Mouse (Mus musculus) hindbrain, embryonic 12.5 days (tissue): ENCODE data around the gene Cd27. TPM values are rescaled to one million over a fixed set of nuclear protein-coding genes. Genes with fewer than 3 reads are reported as not detected.
"Not testable (repeated sequence)": the region's sequence is repeated elsewhere in the genome, so short reads cannot be mapped to it uniquely, and the experiment has no call there.

Experiments
- ATAC-seq: fragments of 200-750 bp; cut with Nextera tagmentation; 2 replicates; pipeline ENCODE4 v1.8.0; 2017; ENCODE audit warnings: moderate TSS enrichment; ENCODE audit not compliant: low FRiP score
- H3K27ac ChIP-seq: fragments of 300-500 bp; sonication (generic); 2 replicates; pipeline ENCODE4 v1.5.1; 2016; ENCODE audit warnings: mild to moderate bottlenecking
- H3K27me3 ChIP-seq: fragments of 300-500 bp; sonication (generic); 2 replicates; pipeline ENCODE4 v1.6.1; 2016; ENCODE audit warnings: mild to moderate bottlenecking
- H3K36me3 ChIP-seq: fragments of 300-500 bp; sonication (generic); 2 replicates; pipeline ENCODE4 v1.6.1; 2016; ENCODE audit warnings: mild to moderate bottlenecking
- H3K4me1 ChIP-seq: fragments of 300-500 bp; sonication (generic); 2 replicates; pipeline ENCODE4 v1.6.1; 2016
- H3K4me2 ChIP-seq: fragments of 300-500 bp; sonication (generic); replicated peaks from 2 replicates; pipeline ENCODE4 v1.6.1; 2016; ENCODE audit warnings: mild to moderate bottlenecking
- H3K4me3 ChIP-seq: fragments of 300-500 bp; sonication (generic); 2 replicates; pipeline ENCODE4 v1.5.1; 2016; ENCODE audit warnings: mild to moderate bottlenecking
- H3K9ac ChIP-seq: fragments of 300-500 bp; sonication (generic); 2 replicates; pipeline ENCODE4 v1.6.1; 2016; ENCODE audit warnings: mild to moderate bottlenecking, moderate library complexity
- H3K9me3 ChIP-seq: fragments of 300-500 bp; sonication (generic); replicated peaks from 2 replicates; pipeline ENCODE4 v1.6.1; 2016; ENCODE audit warnings: mild to moderate bottlenecking
- WGBS: fragments of 180-500 bp; shearing (Covaris S2); methylation state at CpG from one replicate; pipeline ENCODE4 v1.1.7; 2016; 5-methylcytosine and 5-hydroxymethylcytosine counted together
- polyA plus RNA-seq: library from polyadenylated mRNA; unstranded; fragments of >200 nt; fragmentation: Nextera tagmentation; extraction: Ambion mirVana; gene quantifications from 2 replicates; pipeline ENCODE4 v1.2.1, GENCODE M21; 2016

The Cd27 gene
- polyA plus RNA-seq = 1.6 and 1.9 TPM in 2 replicates

GRCm38 (mm10) chr6:125236782-125237181 lies at the start of gene Cd27:
TSS of gene Cd27 (minus strand) at chr6:125237010.
- H3K27me3 ChIP-seq = no peaks in the 10 kb centered on the region
- no peaks in the 10 kb centered on the region for H3K9me3 ChIP-seq
- no peak within 1 kb of the TSS for H3K4me2 ChIP-seq
- ATAC-seq = no peak
- H3K27ac ChIP-seq = no peak within 1 kb of the TSS
- H3K4me3 ChIP-seq = no peak within 1 kb of the TSS
- H3K36me3 ChIP-seq = no peaks in the 10 kb centered on the region
- no peak within 1 kb of the TSS for H3K9ac ChIP-seq
- 29% methylated on average over 6 of the region's 6 CpGs for WGBS
- peaks cover 4% of the 10 kb centered on the region for H3K4me1 ChIP-seq

- H3K4me1 ChIP-seq = no peaks in the 10 kb centered on the region
- no peak within 1 kb of the TSS for H3K27ac ChIP-seq
- no peak within 1 kb of the TSS for H3K4me3 ChIP-seq
- H3K36me3 ChIP-seq = no peaks in the 10 kb centered on the region
- 0 out of 2 replicates have a peak, but pooled peaks cover 5% of the 10 kb centered on the region for H3K27me3 ChIP-seq
- H3K9ac ChIP-seq = no peak within 1 kb of the TSS
- no peaks in the 10 kb centered on the region for H3K9me3 ChIP-seq
- H3K4me2 ChIP-seq = no peak within 1 kb of the TSS
- no peak for ATAC-seq
- WGBS = 96% methylated on average over 22 of the region's 22 CpGs
Measured at GRCm38 (mm10) chr6:125285890-125286289, 49.1 kb upstream of the Cd27 start, which contains the start of gene Tuba3a. TSS of gene Tuba3a (minus strand) at chr6:125286042.

GRCm38 (mm10) chr6:125284751-125285150 lies 47.9 kb upstream of the Cd27 start:
- no peaks in the 10 kb centered on the region for H3K9me3 ChIP-seq
- WGBS = 92% methylated on average over 7 of the region's 7 CpGs
- no peaks in the 10 kb centered on the region for H3K4me1 ChIP-seq
- H3K9ac ChIP-seq = no peak overlapping the region
- no peak for ATAC-seq
- no peak overlapping the region for H3K4me3 ChIP-seq
- no peaks in the 10 kb centered on the region for H3K36me3 ChIP-seq
- no peak overlapping the region for H3K4me2 ChIP-seq
- H3K27me3 ChIP-seq = 0 out of 2 replicates have a peak, but pooled peaks cover 5% of the 10 kb centered on the region
- no peak overlapping the region for H3K27ac ChIP-seq

GRCm38 (mm10) chr6:125284250-125284649 lies 47.4 kb upstream of the Cd27 start:
- Histone ChIP-seq H3K4me2 (no peak overlapping the region), H3K9ac (no peak overlapping the region), H3K4me3 (no peak overlapping the region), H3K36me3 (no peaks in the 10 kb centered on the region), H3K9me3 (no peaks in the 10 kb centered on the region), H3K27me3 (0 out of 2 replicates have a peak, but pooled peaks cover 5% of the 10 kb centered on the region), H3K27ac (no peak overlapping the region), H3K4me1 (no peaks in the 10 kb centered on the region)
- ATAC-seq = no peak
- WGBS = 58% methylated on average over 8 of the region's 8 CpGs

GRCm38 (mm10) chr6:125282721-125283120 lies 45.9 kb upstream of the Cd27 start:
- not testable (repeated sequence) for H3K27me3 ChIP-seq, H3K9me3 ChIP-seq, H3K4me1 ChIP-seq, H3K4me2 ChIP-seq, ATAC-seq, H3K4me3 ChIP-seq, H3K36me3 ChIP-seq, H3K27ac ChIP-seq, H3K9ac ChIP-seq
- 90% methylated on average over 13 of the region's 13 CpGs for WGBS

- WGBS = 65% methylated on average over 8 of the region's 8 CpGs
Measured at GRCm38 (mm10) chr6:125279729-125280128, 42.9 kb upstream of the Cd27 start.

GRCm38 (mm10) chr6:125274841-125275563 lies 38.2 kb upstream of the Cd27 start:
- no peaks in the 10 kb centered on the region for H3K9me3 ChIP-seq
- no peak overlapping the region for H3K27ac ChIP-seq
- H3K4me2 ChIP-seq = no peak overlapping the region
- no peaks in the 10 kb centered on the region for H3K36me3 ChIP-seq
- ATAC-seq = no peak
- WGBS = 63% methylated on average over 15 of the region's 15 CpGs
- H3K4me1 ChIP-seq = peaks cover 4% of the 10 kb centered on the region
- no peak overlapping the region for H3K4me3 ChIP-seq
- H3K9ac ChIP-seq = no peak overlapping the region
- peaks cover 9% of the 10 kb centered on the region; the same call in 1 of the 2 replicates for H3K27me3 ChIP-seq

More at GRCm38 (mm10) chr6:125279729-125280128, 42.9 kb upstream of the Cd27 start:
- H3K4me2 ChIP-seq = no peak overlapping the region
- no peak overlapping the region for H3K4me3 ChIP-seq
- no peaks in the 10 kb centered on the region for H3K9me3 ChIP-seq
- H3K36me3 ChIP-seq = no peaks in the 10 kb centered on the region
- no peaks in the 10 kb centered on the region for H3K27me3 ChIP-seq
- no peaks in the 10 kb centered on the region for H3K4me1 ChIP-seq
- no peak overlapping the region for H3K9ac ChIP-seq
- no peak for ATAC-seq
- H3K27ac ChIP-seq = no peak overlapping the region

GRCm38 (mm10) chr6:125272228-125272785 lies 35.5 kb upstream of the Cd27 start:
- WGBS = 81% methylated on average over 10 of the region's 10 CpGs
- H3K36me3 ChIP-seq = no peaks in the 10 kb centered on the region
- peaks cover 4% of the 10 kb centered on the region for H3K4me1 ChIP-seq
- H3K27me3 ChIP-seq = peaks cover 9% of the 10 kb centered on the region; the same call in 1 of the 2 replicates
- no peak overlapping the region for H3K4me3 ChIP-seq
- H3K27ac ChIP-seq = no peak overlapping the region
- H3K9me3 ChIP-seq = no peaks in the 10 kb centered on the region
- no peak overlapping the region for H3K9ac ChIP-seq
- no peak for ATAC-seq
- H3K4me2 ChIP-seq = no peak overlapping the region

GRCm38 (mm10) chr6:125271455-125272227 lies 34.8 kb upstream of the Cd27 start:
- ATAC-seq = peak; percentile 85
- Histone ChIP-seq H3K9ac (no peak overlapping the region), H3K36me3 (no peaks in the 10 kb centered on the region), H3K4me3 (no peak overlapping the region), H3K9me3 (no peaks in the 10 kb centered on the region), H3K4me1 (peaks cover 4% of the 10 kb centered on the region), H3K4me2 (peak overlapping the region; percentile 38), H3K27me3 (peaks cover 9% of the 10 kb centered on the region; the same call in 1 of the 2 replicates), H3K27ac (no peak overlapping the region)
- WGBS = 21% methylated on average over 17 of the region's 17 CpGs

GRCm38 (mm10) chr6:125268799-125269198 lies 32.0 kb upstream of the Cd27 start:
- Histone ChIP-seq H3K9ac (no peak overlapping the region), H3K36me3 (no peaks in the 10 kb centered on the region), H3K4me3 (no peak overlapping the region), H3K4me2 (no peak overlapping the region), H3K4me1 (peaks cover 4% of the 10 kb centered on the region), H3K27me3 (peaks cover 9% of the 10 kb centered on the region; the same call in 1 of the 2 replicates), H3K9me3 (no peaks in the 10 kb centered on the region), H3K27ac (no peak overlapping the region)
- 49% methylated on average over 6 of the region's 6 CpGs for WGBS
- no peak for ATAC-seq

GRCm38 (mm10) chr6:125267469-125267868 lies 30.7 kb upstream of the Cd27 start:
- H3K36me3 ChIP-seq = no peaks in the 10 kb centered on the region

GRCm38 (mm10) chr6:125266600-125266999 lies 29.8 kb upstream of the Cd27 start:
- not testable (repeated sequence) for H3K9ac ChIP-seq, H3K27me3 ChIP-seq, H3K36me3 ChIP-seq, H3K27ac ChIP-seq, H3K4me2 ChIP-seq, H3K4me1 ChIP-seq, H3K4me3 ChIP-seq, H3K9me3 ChIP-seq, ATAC-seq
- WGBS = 76% methylated on average over 6 of the region's 6 CpGs

More at GRCm38 (mm10) chr6:125267469-125267868, 30.7 kb upstream of the Cd27 start:
- H3K4me1 ChIP-seq = peaks cover 4% of the 10 kb centered on the region
- no peak overlapping the region for H3K9ac ChIP-seq
- 84% methylated on average over 3 of the region's 3 CpGs for WGBS
- H3K4me3 ChIP-seq = no peak overlapping the region
- H3K27me3 ChIP-seq = peaks cover 9% of the 10 kb centered on the region; the same call in 1 of the 2 replicates
- no peak overlapping the region for H3K4me2 ChIP-seq
- H3K9me3 ChIP-seq = no peaks in the 10 kb centered on the region
- ATAC-seq = no peak
- no peak overlapping the region for H3K27ac ChIP-seq
